Mouse (Mus musculus) heart, postnatal 10 days (tissue): ENCODE results near the gene Clec2e. TPM values are rescaled to one million over a fixed set of nuclear protein-coding genes. Genes with fewer than 3 reads are reported as not detected.
"Not testable (repeated sequence)": the region's sequence is repeated elsewhere in the genome, so short reads cannot be mapped to it uniquely, and the experiment has no call there.

ENCODE experiments used
- DNase-seq, 2 experiments: peaks; one replicate each; pipeline ENCODE4 v3.0.0; 2021
- intact Hi-C: fragments of 180-260 bp; cut with DNase I; formaldehyde crosslinking; loops from one replicate; pipeline ENCODE4 v1.15.1; 2025
- total RNA-seq, 2 experiments: library from RNA; stranded (reverse); gene quantifications; 2 replicates each; pipeline ENCODE4 v1.2.3; 2021

The Clec2e gene
- total RNA-seq = not detected

- intact Hi-C loops, DNase-seq: not testable (repeated sequence)
Observed at GRCm38 (mm10) chr6:129100794-129101193, at the start of gene Clec2e. Clec2e (minus strand) TSS chr6:129100913.

GRCm38 (mm10) chr6:129146812-129147211 lies 46.1 kb upstream of the Clec2e start:
- intact Hi-C loops = no loop called here
- DNase-seq = peak; percentile 17 to 26

GRCm38 (mm10) chr6:129132604-129133341 lies 32.1 kb upstream of the Clec2e start:
- intact Hi-C loops = loop anchor here (5.0 kb wide), 1 partner anchor 35 kb away; no protein-coding TSS in a partner anchor
- DNase-seq = no peak

DNA sequence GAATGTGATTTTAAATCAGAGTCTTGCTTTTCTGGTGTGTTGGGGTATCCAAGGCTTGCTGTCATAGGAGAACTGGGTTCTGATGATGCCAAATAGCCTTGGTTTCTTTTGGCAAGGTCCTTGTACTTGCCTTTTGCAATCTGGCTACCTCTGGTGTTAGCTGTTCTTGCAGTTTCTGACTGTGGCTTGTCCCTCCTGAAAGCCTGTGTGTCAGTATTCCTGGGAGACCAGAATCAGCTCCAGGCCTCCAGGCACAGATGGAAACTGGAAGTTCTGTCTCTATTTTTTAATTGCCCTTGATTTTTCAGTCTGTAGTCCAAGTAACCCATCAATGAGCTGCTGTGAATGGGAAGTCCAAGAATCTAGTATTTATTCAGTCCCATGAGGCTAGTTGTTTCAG lies 26.1 kb upstream of the Clec2e start:
- DNase-seq = no peak
- intact Hi-C loops = no loop called here

- DNase-seq, intact Hi-C loops: not testable (repeated sequence)
Observed at GRCm38 (mm10) chr6:129124531-129124930, 23.8 kb upstream of the Clec2e start.

DNA sequence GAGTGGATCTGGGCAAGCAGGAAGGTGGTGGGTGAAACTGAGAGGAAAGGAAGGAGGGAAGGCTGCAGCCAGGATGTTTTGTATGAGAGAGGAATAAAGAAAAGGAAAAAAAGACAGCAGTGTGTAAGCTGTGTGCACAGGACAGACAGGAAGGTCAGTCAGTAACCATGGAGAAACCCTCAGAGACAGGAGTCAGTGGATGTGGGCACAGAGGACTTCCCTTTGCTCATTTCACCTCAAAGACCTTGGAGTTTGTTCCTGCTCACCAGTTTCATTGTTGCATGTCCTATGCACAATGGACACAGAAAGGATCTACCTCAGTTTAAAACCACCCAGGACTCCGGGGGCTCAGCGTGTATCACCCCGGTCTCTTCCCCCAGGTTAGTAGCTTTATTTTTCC lies 15.5 kb upstream of the Clec2e start:
- intact Hi-C loops = no loop called here

GRCm38 (mm10) chr6:129114237-129114636 lies 13.5 kb upstream of the Clec2e start:
- DNase-seq, intact Hi-C loops: not testable (repeated sequence)

More for the DNA sequence above, 15.5 kb upstream of the Clec2e start:
- no peak for DNase-seq

DNA sequence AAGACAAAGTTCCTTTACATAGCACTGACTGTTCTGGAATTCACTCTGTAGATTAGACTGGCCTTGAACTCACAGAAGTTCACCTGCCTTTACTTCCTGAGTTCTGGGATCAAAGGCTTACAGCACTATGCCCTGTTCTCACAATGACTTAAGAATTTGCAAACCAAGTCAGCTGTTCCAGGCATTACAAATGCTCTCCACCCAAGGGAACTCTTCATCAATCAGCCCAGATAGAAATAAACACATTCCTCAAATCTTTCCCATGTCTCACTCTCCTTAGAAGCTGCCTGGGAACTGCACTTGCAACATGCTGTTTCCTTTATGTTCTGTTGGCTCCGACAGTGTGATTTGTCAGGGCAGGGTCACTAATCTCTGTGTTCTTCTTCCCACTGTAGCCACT lies 13.1 kb upstream of the Clec2e start:
- intact Hi-C loops = no loop called here
- DNase-seq = no peak

- intact Hi-C loops = no loop called here
- no peak for DNase-seq
Observed at GRCm38 (mm10) chr6:129113030-129113673, 12.4 kb upstream of the Clec2e start.

DNA sequence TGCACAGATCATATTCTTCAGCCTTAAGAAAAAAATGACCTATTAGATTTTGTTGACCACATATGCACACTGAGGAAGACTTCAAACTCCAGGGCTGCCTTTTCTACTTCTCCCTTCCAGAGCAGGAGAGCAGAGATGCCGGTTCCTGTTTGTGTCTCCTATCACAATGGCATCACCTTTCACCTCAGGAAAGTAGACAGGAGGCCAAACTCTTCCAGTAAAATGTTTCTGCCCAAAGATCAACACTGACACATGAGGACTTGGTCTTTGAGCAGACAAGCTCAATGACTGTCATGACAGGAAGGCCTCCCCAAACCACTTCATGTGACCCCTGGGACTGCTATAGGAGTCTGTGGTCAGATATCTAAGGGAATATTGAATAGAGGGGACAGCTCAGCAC lies 11.8 kb upstream of the Clec2e start:
- peak in 1 of 2 experiments; percentile 35 for DNase-seq
- intact Hi-C loops = no loop called here

GRCm38 (mm10) chr6:129107916-129108315 lies 7.2 kb upstream of the Clec2e start:
- no peak for DNase-seq
- intact Hi-C loops = no loop called here

- no peak for DNase-seq
- intact Hi-C loops = no loop called here
Observed at GRCm38 (mm10) chr6:129102858-129103555, 2.3 kb upstream of the Clec2e start.

GRCm38 (mm10) chr6:129101604-129102003 lies 891 bp upstream of the Clec2e start:
- no peak for DNase-seq
- intact Hi-C loops = no loop called here

GRCm38 (mm10) chr6:129097929-129098328 lies 2.8 kb downstream of the Clec2e start:
- DNase-seq = peak; percentile 37 to 48
- intact Hi-C loops = loop anchor here (5.0 kb wide), 1 partner anchor 34 kb away; no protein-coding TSS in a partner anchor

- DNase-seq = peak; percentile 60
- intact Hi-C loops = loop anchor here (1.0 to 5.0 kb wide), 3 partner anchors 37 to 143 kb away; partner anchors contain the start of gene Clec2d
Observed at GRCm38 (mm10) chr6:129095166-129095565, 5.5 kb downstream of the Clec2e start.

GRCm38 (mm10) chr6:129088596-129088995 lies 12.1 kb downstream of the Clec2e start:
- intact Hi-C loops = loop anchor here (1.0 to 5.0 kb wide), 3 partner anchors 168 to 274 kb away; no protein-coding TSS in a partner anchor

DNA sequence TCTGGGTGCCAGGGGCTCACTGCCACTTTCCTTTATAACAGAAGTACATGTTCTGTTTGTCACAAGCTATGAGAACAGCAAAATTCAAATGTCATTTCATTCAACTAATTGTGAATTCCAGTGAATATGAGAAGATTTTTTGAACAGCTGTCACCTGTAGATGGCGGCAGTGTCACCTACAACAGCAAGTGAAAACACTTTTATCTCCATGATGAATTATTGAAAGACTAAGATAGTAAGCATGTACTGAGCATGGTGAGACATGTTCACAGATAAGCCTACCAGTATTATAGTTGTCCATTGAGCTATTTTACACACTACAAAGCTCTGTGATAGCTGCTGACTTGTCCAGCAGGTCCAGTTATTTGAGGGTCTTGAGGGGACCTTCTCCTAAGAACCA lies 12.6 kb downstream of the Clec2e start:
- intact Hi-C loops = loop anchor here (1.0 to 5.0 kb wide), 3 partner anchors 168 to 274 kb away; no protein-coding TSS in a partner anchor

More at GRCm38 (mm10) chr6:129088596-129088995, 12.1 kb downstream of the Clec2e start:
- not testable (repeated sequence) for DNase-seq

DNA sequence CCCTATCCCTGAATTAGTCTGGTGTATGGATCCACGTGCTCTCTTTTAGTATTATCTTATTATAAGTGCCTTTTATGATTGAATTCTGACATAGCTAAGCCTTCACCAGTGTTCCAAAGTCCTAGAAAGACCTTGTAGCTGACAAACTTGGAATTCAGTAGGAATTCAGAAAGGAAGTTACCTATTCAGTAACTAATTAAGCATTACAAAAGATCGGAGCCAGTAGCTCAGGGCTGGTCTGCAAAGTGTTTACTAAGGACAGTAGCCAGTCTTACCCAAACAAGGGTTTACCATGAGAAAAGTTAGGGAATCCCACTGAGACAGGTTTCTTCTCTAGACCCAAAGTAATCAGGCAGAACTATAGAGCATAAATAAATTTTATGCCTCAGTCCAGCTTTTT lies 14.7 kb downstream of the Clec2e start:
- DNase-seq = not testable (repeated sequence)
- intact Hi-C loops = loop anchor here (5.0 kb wide), 2 partner anchors 234 to 276 kb away; no protein-coding TSS in a partner anchor

More for the DNA sequence above, 12.6 kb downstream of the Clec2e start:
- peak in 1 of 2 experiments; percentile 48 for DNase-seq

GRCm38 (mm10) chr6:129085098-129085497 lies 15.6 kb downstream of the Clec2e start:
- DNase-seq = no peak
- intact Hi-C loops = loop anchor here (5.0 kb wide), 2 partner anchors 233 to 277 kb away; no protein-coding TSS in a partner anchor

DNA sequence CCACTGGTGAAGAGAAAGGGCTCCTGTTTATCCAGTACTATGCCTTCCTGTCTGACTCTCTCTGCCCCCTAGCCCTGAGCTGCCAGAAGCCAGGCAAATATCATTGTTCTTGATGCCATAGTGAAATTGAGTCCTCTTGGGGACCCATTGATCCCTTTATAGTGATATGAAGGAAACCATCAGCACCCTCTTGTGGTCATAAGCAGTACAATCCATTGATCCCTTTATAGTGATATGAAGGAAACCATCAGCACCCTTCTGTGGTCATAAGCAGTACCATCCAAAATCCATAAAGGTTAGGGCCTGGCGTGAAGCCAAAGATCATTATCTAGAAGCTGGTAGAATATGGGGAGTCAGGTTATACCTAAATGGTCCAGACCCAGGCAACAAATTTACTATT lies 33.7 kb downstream of the Clec2e start:
- DNase-seq = peak; percentile 27 to 38
- intact Hi-C loops = loop anchor here (1.0 to 5.0 kb wide), 2 partner anchors 35 to 213 kb away; no protein-coding TSS in a partner anchor

- DNase-seq = no peak
- intact Hi-C loops = loop anchor here (5.0 kb wide), 1 partner anchor 34 kb away; no protein-coding TSS in a partner anchor
Observed at GRCm38 (mm10) chr6:129066530-129066929, 34.2 kb downstream of the Clec2e start.
